Mouse (Mus musculus): ENCODE results near the gene Rbbp5. TPM values are rescaled to one million over a fixed set of nuclear protein-coding genes. Genes with fewer than 3 reads are reported as not detected.

The Rbbp5 gene
- total RNA-seq, 2 experiments from 2014 or later, result 24.8 to 25.0 TPM

GRCm38 (mm10) chr1:132483759-132484158 lies 6.6 kb downstream of the Rbbp5 start:
- DNase-seq (ENCODE audit: low spot score in 2 of 2), result no peak

GRCm38 (mm10) chr1:132500535-132500934 lies 23.4 kb downstream of the Rbbp5 start:
- no peak for DNase-seq (ENCODE audit: low spot score in 2 of 2)

GRCm38 (mm10) chr1:132505155-132505554 lies 28.0 kb downstream of the Rbbp5 start:
- DNase-seq (ENCODE audit: low spot score in 2 of 2), result no peak

GRCm38 (mm10) chr1:132506058-132506457 lies 28.9 kb downstream of the Rbbp5 start, which contains the start of gene Tmem81:
Gene Tmem81 (plus strand): TSS chr1:132506230.
- no peak for DNase-seq (ENCODE audit: low spot score in 2 of 2)

GRCm38 (mm10) chr1:132506656-132507055 lies 29.5 kb downstream of the Rbbp5 start:
- DNase-seq (ENCODE audit: low spot score in 2 of 2), result no peak

- DNase-seq (ENCODE audit: low spot score in 2 of 2), result no peak
Observed at GRCm38 (mm10) chr1:132509771-132510170, 32.6 kb downstream of the Rbbp5 start.

GRCm38 (mm10) chr1:132511521-132511920 lies 34.4 kb downstream of the Rbbp5 start:
- DNase-seq (ENCODE audit: low spot score in 2 of 2), result no peak

GRCm38 (mm10) chr1:132512106-132512505 lies 34.9 kb downstream of the Rbbp5 start:
- DNase-seq (ENCODE audit: low spot score in 2 of 2), result no peak

GRCm38 (mm10) chr1:132515339-132515738 lies 38.2 kb downstream of the Rbbp5 start:
- DNase-seq (ENCODE audit: low spot score in 2 of 2), result no peak

- DNase-seq (ENCODE audit: low spot score in 2 of 2), result no peak
Observed at GRCm38 (mm10) chr1:132516776-132517175, 39.6 kb downstream of the Rbbp5 start.

GRCm38 (mm10) chr1:132518621-132519020 lies 41.5 kb downstream of the Rbbp5 start:
- DNase-seq (ENCODE audit: low spot score in 2 of 2), result no peak

GRCm38 (mm10) chr1:132519734-132520133 lies 42.6 kb downstream of the Rbbp5 start:
- no peak for DNase-seq (ENCODE audit: low spot score in 2 of 2)

- peak in 1 of 2 experiments; percentile 47 for DNase-seq (ENCODE audit: low spot score in 2 of 2)
Observed at GRCm38 (mm10) chr1:132520764-132521163, 43.6 kb downstream of the Rbbp5 start.

- no peak for DNase-seq (ENCODE audit: low spot score in 2 of 2)
Observed at GRCm38 (mm10) chr1:132523048-132523447, 45.9 kb downstream of the Rbbp5 start.

- no peak for DNase-seq (ENCODE audit: low spot score in 2 of 2)
Observed at GRCm38 (mm10) chr1:132523920-132524319, 46.8 kb downstream of the Rbbp5 start.

GRCm38 (mm10) chr1:132525832-132526231 lies 48.7 kb downstream of the Rbbp5 start:
- peak in 1 of 2 experiments; percentile 53 for DNase-seq (ENCODE audit: low spot score in 2 of 2)

GRCm38 (mm10) chr1:132528071-132528470 lies 50.9 kb downstream of the Rbbp5 start:
- no peak for DNase-seq (ENCODE audit: low spot score in 2 of 2)

- DNase-seq (ENCODE audit: low spot score in 2 of 2), result no peak
Observed at GRCm38 (mm10) chr1:132528647-132529334, 51.6 kb downstream of the Rbbp5 start.

- DNase-seq (ENCODE audit: low spot score in 2 of 2), result no peak
Observed at GRCm38 (mm10) chr1:132530631-132531191, 53.5 kb downstream of the Rbbp5 start.

- no peak for DNase-seq (ENCODE audit: low spot score in 2 of 2)
Observed at GRCm38 (mm10) chr1:132532521-132532920, 55.4 kb downstream of the Rbbp5 start.

GRCm38 (mm10) chr1:132533840-132534239 lies 56.7 kb downstream of the Rbbp5 start:
- DNase-seq (ENCODE audit: low spot score in 2 of 2), result no peak

GRCm38 (mm10) chr1:132535541-132535940 lies 58.4 kb downstream of the Rbbp5 start:
- no peak for DNase-seq (ENCODE audit: low spot score in 2 of 2)

GRCm38 (mm10) chr1:132536416-132536815 lies 59.3 kb downstream of the Rbbp5 start:
- no peak for DNase-seq (ENCODE audit: low spot score in 2 of 2)

All from gastrocnemius, postnatal 4 days (tissue).